Mouse (Mus musculus) layer of hippocampus, adult 6 months (tissue): ENCODE data around the gene Tdrd3. TPM values are rescaled to one million over a fixed set of nuclear protein-coding genes. Genes with fewer than 3 reads are reported as not detected.

Experiments
- long read RNA-seq, 2 experiments: library from polyadenylated mRNA; unstranded; transcript quantifications; one replicate each; pipeline ENCODE4 v2.0.0; 2019 to 2020
- polyA plus RNA-seq: library from polyadenylated mRNA; unstranded; fragments of <200 nt; fragmentation: Nextera tagmentation; gene quantifications from 2 replicates; pipeline ENCODE4 v1.2.3, GENCODE M21; 2021

The Tdrd3 gene
- polyA plus RNA-seq = 6.2 and 7.5 TPM in 2 replicates
- long read RNA-seq, experiment 1, transcript Tdrd3-202 (14 exons, 2,657 nt) = major isoform, 11 of 18 reads
- long read RNA-seq, experiment 1, partial matches to known transcripts = 3 of 18 reads
- long read RNA-seq, experiment 1, other reads (novel, unspliced or antisense) = 4 of 18 reads
- long read RNA-seq, experiment 2, full-length matches to known transcripts = 54 of 76 reads
- long read RNA-seq, experiment 2, partial matches to known transcripts = 3 of 76 reads
- long read RNA-seq, experiment 2, other reads (novel, unspliced or antisense) = 19 of 76 reads

DNA sequence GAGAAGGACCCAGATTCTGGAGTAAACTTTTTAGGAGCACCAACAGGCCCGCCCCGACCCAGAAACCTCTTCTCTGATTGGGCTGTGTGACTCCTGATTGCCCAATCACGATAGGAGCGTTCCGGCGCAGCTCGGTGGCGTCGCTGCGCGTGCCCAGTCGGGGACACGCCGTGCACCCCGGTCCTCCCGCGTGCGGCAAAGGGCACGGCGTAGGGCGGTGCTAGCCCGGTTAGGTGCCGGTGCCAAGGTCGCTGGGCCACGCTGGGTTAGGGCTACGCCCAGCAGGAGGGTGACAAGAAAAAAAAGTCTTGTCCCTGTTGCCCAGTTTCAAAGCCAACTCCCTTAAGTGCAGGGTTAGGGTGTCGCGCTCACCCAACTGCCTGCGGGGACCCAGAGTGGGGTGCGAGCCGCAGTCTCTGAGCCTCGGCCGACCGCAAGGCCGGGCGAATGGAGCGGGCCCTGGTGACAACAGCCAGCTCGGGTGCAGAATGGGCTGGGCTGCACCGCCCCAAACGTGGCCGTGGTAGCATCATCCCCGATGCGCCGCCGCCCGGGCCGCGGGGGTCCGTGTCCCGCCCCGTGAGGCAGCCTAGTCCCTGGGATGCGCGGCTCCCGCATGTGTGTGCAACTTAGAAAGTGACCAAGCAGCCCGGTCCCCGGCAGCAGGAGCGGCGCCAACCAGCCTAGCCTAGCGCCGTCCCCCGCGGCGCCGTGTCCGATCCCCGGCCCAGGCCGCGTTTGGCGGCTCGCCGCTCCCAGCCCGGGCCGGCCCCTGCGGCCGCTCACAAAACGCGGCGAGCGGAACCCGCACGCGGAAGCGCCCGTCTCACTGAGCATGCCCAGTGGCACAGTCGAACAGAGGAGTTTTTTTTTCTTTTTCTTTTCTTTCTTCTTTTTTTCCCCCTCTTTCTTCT, at the start of gene Tdrd3:
TSS of gene Tdrd3 (plus strand) at position 832 of the 914 bp plus-strand sequence.

